Mouse (Mus musculus) hindbrain, embryonic 10.5 days (tissue): ENCODE measurements around the gene Spata1. TPM values are rescaled to one million over a fixed set of nuclear protein-coding genes. Genes with fewer than 3 reads are reported as not detected.

ENCODE experiments used
- DNase-seq: peaks from one replicate; pipeline ENCODE4 v3.0.0-alpha.2; 2017; ENCODE audit warnings: low spot score
- H3K27ac ChIP-seq: fragments of 300-500 bp; sonication (generic); 2 replicates; pipeline ENCODE4 v1.5.1; 2016; ENCODE audit warnings: mild to moderate bottlenecking, moderate library complexity
- H3K27me3 ChIP-seq: fragments of 300-500 bp; sonication (generic); 2 replicates; pipeline ENCODE4 v1.6.1; 2016; ENCODE audit warnings: mild to moderate bottlenecking; ENCODE audit not compliant: poor library complexity, insufficient read depth, severe bottlenecking
- H3K36me3 ChIP-seq: fragments of 300-500 bp; sonication (generic); 2 replicates; pipeline ENCODE4 v1.6.1; 2016; ENCODE audit warnings: mild to moderate bottlenecking, moderate library complexity
- H3K4me1 ChIP-seq: fragments of 300-500 bp; sonication (generic); replicated peaks from 2 replicates; pipeline ENCODE4 v1.6.1; 2016; ENCODE audit warnings: mild to moderate bottlenecking
- H3K4me3 ChIP-seq: fragments of 300-500 bp; sonication (generic); 2 replicates; pipeline ENCODE4 v1.5.1; 2016; ENCODE audit warnings: mild to moderate bottlenecking, moderate library complexity
- H3K9me3 ChIP-seq: fragments of 300-500 bp; sonication (generic); 2 replicates; pipeline ENCODE4 v1.6.1; 2016; ENCODE audit warnings: mild to moderate bottlenecking, moderate library complexity
- WGBS: fragments of 180-500 bp; shearing (Covaris S2); methylation state at CpG from one replicate; pipeline ENCODE4 v1.1.7; 2016; 5-methylcytosine and 5-hydroxymethylcytosine counted together
- polyA plus RNA-seq: library from polyadenylated mRNA; unstranded; fragments of >200 nt; fragmentation: Nextera tagmentation; extraction: Ambion mirVana; gene quantifications from 2 replicates; pipeline ENCODE4 v1.2.1, GENCODE M21; 2016

Spata1 gene
- polyA plus RNA-seq: 5.0 and 5.5 TPM in 2 replicates

DNA sequence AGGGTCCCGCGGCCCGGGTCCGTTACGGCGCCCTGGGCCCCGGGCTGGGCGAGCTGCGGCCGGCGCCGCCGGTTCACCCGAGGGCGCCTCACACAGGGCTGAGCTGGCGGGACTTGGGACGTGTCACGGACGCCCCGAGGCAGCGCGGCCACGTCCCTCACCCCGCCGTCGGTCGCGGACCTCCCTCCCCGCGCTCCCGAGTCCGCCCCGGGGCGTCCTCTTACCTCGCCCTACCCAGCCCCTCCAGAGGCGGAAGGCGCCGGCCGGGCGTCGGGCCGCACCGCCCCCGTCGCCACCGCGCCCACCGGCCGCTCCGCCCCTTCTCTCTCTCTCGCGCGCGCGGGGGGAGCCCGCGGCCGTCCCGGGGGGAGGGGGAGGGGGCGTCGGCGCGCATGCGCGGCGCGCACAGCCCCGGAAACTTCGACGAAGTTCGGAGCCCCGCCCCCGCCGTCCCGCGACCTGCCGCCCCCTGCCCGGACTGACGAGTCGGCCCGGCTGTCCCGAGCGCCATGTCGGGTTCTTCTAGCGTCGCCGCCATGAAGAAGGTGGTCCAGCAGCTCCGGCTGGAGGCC is at the start of gene Spata1, which contains the start of gene Gng5:
Gene Spata1, minus strand, starts transcription at position 323 of the 572 bp plus-strand sequence.
Gene Gng5, plus strand, starts transcription at position 377 of the 572 bp plus-strand sequence.
- Histone ChIP-seq H3K4me1 (peaks cover 24% of the 10 kb centered on the region), H3K27me3 (no peaks in the 10 kb centered on the region), H3K36me3 (peaks cover 19% of the 10 kb centered on the region), H3K27ac (peak within 1 kb of the TSS; percentile 99), H3K4me3 (peak within 1 kb of the TSS; percentile 89), H3K9me3 (no peaks in the 10 kb centered on the region)
- under 1% methylated on average over 67 of the region's 88 CpGs for WGBS
- peak; percentile 91 for DNase-seq

- Histone ChIP-seq H3K27me3 (no peaks in the 10 kb centered on the region), H3K4me1 (0 out of 2 replicates have a peak, but pooled peaks cover 4% of the 10 kb centered on the region), H3K27ac (no peak overlapping the region), H3K9me3 (no peaks in the 10 kb centered on the region), H3K36me3 (no peaks in the 10 kb centered on the region), H3K4me3 (no peak overlapping the region)
- 22% methylated on average over 1 of the region's 1 CpGs for WGBS
- DNase-seq: no peak
Observed at GRCm38 (mm10) chr3:146543632-146544031, 44.1 kb upstream of the Spata1 start.

DNA sequence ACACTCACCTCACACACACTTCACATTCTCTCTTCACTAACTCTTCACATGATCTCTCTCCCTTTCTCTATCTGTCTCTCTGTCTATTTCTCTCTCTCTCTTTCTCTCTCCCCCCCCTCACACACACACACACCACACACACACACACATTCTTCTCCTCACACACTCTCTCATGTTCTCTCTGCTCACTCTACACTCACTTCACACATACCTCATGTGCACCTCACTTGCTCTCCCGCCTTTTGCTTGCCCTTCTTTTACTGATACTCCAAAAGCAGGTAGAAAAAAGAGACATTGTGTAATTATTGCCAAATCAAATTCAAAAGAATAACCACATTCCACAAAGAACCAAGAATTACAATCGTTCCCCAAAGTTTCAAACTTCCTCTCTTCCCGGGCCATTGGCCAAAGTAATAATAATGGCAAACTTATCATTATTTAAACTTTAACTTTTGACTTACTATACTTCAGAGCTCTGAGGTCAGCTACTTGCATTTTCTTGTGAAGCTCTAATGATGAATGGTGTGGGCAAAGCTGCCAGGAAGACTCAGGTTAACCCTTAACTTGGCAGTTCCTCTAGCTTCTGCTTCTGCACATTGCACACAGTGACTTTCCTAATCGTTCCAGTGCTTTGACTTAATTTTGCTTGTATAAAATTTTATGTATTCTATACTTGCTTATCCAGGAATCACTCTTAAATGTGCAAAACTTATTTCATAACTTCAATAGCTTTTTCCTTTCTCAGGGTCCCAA is 41.1 kb upstream of the Spata1 start:
- Histone ChIP-seq H3K27ac (no peak overlapping the region), H3K4me1 (0 out of 2 replicates have a peak, but pooled peaks cover 4% of the 10 kb centered on the region), H3K9me3 (no peaks in the 10 kb centered on the region), H3K36me3 (no peaks in the 10 kb centered on the region), H3K27me3 (no peaks in the 10 kb centered on the region), H3K4me3 (no peak overlapping the region)
- WGBS: 90% methylated on average over 4 of the region's 4 CpGs
- DNase-seq: no peak

GRCm38 (mm10) chr3:146534986-146535385 is 35.4 kb upstream of the Spata1 start:
- no peak for DNase-seq
- WGBS: 66% methylated on average over 6 of the region's 6 CpGs
- H3K36me3 ChIP-seq: no peaks in the 10 kb centered on the region
- H3K27me3 ChIP-seq: no peaks in the 10 kb centered on the region
- no peak overlapping the region for H3K4me3 ChIP-seq
- H3K27ac ChIP-seq: no peak overlapping the region
- no peaks in the 10 kb centered on the region for H3K4me1 ChIP-seq
- no peaks in the 10 kb centered on the region for H3K9me3 ChIP-seq

DNA sequence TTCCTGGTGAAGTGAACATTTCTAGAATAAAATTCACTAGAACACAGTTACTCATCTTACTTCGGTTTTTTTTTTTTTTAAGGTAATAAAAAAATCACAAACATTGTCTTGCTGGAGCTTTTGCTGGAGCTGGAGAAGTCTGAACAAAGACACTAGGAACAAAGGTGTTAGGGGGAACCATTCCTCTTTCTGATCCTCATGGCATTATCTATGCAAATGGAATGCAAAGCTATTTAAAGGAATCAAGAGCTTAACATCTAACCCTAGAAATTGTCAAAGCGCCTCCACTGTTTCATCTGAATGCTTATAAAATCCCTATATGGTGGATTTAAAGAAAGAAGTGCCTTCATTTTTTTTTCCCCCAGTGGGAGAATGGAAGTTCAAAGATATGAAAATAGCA is 28.8 kb upstream of the Spata1 start:
- DNase-seq: no peak
- Histone ChIP-seq H3K4me1 (no peaks in the 10 kb centered on the region), H3K27me3 (no peaks in the 10 kb centered on the region), H3K9me3 (no peaks in the 10 kb centered on the region), H3K27ac (no peak overlapping the region), H3K36me3 (no peaks in the 10 kb centered on the region), H3K4me3 (no peak overlapping the region)
- 50% methylated on average over 2 of the region's 2 CpGs for WGBS

DNA sequence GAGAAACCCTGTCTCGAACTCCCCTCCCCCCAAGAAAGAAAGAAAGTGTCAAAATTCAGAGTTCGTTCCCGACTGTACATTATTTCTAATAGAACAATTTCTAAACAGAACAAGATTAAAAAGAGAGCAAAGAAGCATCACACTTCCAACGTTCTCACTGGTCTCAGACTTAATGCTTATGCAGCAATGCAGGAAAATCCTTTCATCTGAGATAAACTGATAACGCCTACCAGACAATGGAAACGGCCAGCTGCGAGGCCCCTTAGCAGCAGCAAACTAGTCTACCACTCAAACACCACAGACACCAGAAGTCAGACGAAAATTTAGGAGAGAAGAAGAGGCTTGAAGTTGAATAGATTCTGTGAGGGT is 22.1 kb upstream of the Spata1 start:
- peaks cover 26% of the 10 kb centered on the region for H3K36me3 ChIP-seq
- DNase-seq: no peak
- peak overlapping the region; percentile 89 for H3K4me3 ChIP-seq
- no peaks in the 10 kb centered on the region for H3K27me3 ChIP-seq
- no peaks in the 10 kb centered on the region for H3K9me3 ChIP-seq
- WGBS: 18% methylated on average over 8 of the region's 8 CpGs
- peaks cover 12% of the 10 kb centered on the region; the same call in 1 of the 2 replicates for H3K4me1 ChIP-seq
- H3K27ac ChIP-seq: peak overlapping the region; percentile 98

GRCm38 (mm10) chr3:146520798-146521651 is 21.5 kb upstream of the Spata1 start, which contains the start of gene Rpf1:
Gene Rpf1 (minus strand): TSS chr3:146521429.
- Histone ChIP-seq H3K36me3 (peaks cover 32% of the 10 kb centered on the region), H3K4me3 (peak within 1 kb of the TSS; percentile 89), H3K27me3 (no peaks in the 10 kb centered on the region), H3K27ac (peak within 1 kb of the TSS; percentile 98), H3K9me3 (no peaks in the 10 kb centered on the region), H3K4me1 (peaks cover 12% of the 10 kb centered on the region; the same call in 1 of the 2 replicates)
- DNase-seq: peak; percentile 92
- WGBS: under 1% methylated on average over 67 of the region's 82 CpGs

GRCm38 (mm10) chr3:146520226-146520797 is 20.8 kb upstream of the Spata1 start:
- peak overlapping the region; percentile 98 for H3K27ac ChIP-seq
- no peaks in the 10 kb centered on the region for H3K27me3 ChIP-seq
- DNase-seq: no peak
- H3K4me1 ChIP-seq: peaks cover 12% of the 10 kb centered on the region; the same call in 1 of the 2 replicates
- peak overlapping the region; percentile 89 for H3K4me3 ChIP-seq
- no peaks in the 10 kb centered on the region for H3K9me3 ChIP-seq
- peaks cover 39% of the 10 kb centered on the region for H3K36me3 ChIP-seq
- 54% methylated on average over 5 of the region's 5 CpGs for WGBS

DNA sequence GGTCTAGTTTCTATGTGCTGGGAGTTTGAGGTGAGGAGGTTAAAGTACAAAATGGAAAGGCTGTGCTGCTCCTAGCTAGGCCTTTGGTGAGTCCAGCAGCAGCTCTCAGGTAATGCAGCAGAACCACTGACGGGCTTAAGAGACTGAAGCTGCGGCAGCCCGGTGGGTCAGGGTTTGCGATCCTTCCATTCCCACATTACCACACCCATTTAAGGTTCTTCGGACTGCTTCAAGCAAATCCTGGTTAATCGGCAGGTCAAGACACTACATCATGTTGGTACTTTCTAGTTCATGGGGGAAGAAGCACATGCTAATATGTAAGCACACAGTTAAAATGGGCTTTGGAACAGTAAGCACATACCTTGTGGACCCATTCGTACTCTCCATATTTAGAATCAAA is 7.2 kb upstream of the Spata1 start:
- Histone ChIP-seq H3K36me3 (peaks cover 91% of the 10 kb centered on the region), H3K27me3 (no peaks in the 10 kb centered on the region), H3K27ac (no peak overlapping the region), H3K4me3 (no peak overlapping the region), H3K9me3 (no peaks in the 10 kb centered on the region), H3K4me1 (peaks cover 15% of the 10 kb centered on the region)
- no peak for DNase-seq
- WGBS: 96% methylated on average over 7 of the region's 7 CpGs

DNA sequence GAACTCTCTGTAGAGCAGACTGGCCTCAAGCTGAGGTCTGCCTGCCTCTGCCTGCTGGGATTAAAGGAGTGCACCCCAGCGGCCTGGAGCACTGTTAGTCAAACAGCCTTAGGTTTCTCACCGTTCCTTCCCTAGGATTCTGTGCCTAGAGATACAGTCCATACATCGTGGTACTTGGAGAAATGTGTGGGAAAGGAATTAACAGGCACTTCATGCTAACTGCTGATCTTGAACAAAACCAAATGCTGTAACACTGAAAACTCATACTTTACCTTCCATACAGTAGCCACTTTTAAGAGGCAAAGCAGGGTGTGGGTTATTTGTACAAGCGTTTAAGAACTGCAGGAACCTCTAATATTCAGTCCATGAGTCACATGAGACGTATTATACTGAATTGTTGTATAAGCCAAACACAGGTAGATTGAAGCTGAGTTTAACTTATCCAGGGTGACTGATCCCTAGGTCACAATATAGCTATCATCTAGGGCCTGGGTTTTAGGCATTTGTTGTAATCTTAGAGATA is 2.1 kb upstream of the Spata1 start:
- H3K27ac ChIP-seq: no peak overlapping the region
- no peaks in the 10 kb centered on the region for H3K9me3 ChIP-seq
- DNase-seq: no peak
- peaks cover 24% of the 10 kb centered on the region for H3K4me1 ChIP-seq
- no peaks in the 10 kb centered on the region for H3K27me3 ChIP-seq
- H3K4me3 ChIP-seq: peak overlapping the region; percentile 89
- 59% methylated on average over 5 of the region's 5 CpGs for WGBS
- peaks cover 41% of the 10 kb centered on the region for H3K36me3 ChIP-seq

- Histone ChIP-seq H3K9me3 (no peaks in the 10 kb centered on the region), H3K27ac (peak overlapping the region; percentile 99), H3K4me3 (peak overlapping the region; percentile 89), H3K27me3 (no peaks in the 10 kb centered on the region), H3K4me1 (peaks cover 24% of the 10 kb centered on the region), H3K36me3 (peaks cover 32% of the 10 kb centered on the region)
- 13% methylated on average over 5 of the region's 5 CpGs for WGBS
- no peak for DNase-seq
Observed at GRCm38 (mm10) chr3:146500810-146501201, 1.3 kb upstream of the Spata1 start.
